In the genomic region with DNA sequence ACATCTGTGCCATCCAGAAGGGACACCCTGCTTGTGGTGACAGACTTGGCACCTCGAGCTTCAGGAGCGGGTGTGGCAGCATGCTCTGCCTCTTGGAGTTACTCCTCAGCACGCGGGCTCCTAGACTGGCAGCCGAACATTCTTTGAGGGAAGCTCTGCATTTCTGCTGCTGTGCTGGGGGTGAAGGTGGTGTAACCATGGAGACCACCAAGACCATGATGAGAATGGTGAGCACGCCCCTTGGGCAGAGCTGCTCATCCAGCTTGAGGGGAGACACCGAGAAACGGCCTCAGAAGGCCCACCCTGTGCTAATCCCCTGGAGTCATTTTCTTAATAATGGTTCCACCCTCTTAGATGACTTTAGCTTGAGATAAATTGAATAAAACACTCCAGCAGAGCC, we compare ENCODE assay signal across 32 mouse cellular contexts. TPM values are rescaled to one million over a fixed set of nuclear protein-coding genes. Genes with fewer than 3 reads are reported as not detected.
DNase-seq lines count a peak whose midpoint lies in the region; ATAC-seq lines count a peak whose summit lies in the region.
"Had no signal": no experiment of that assay in that cellular context is flagged by ENCODE, and none has a peak within 500 bp of the region (broad histone marks: within the 10 kb centered on the region; RNA-seq: fewer than 3 reads in every experiment).

No protein-coding gene starts in this region.

- no peak for ATAC-seq in hindbrain, embryonic 11.5 days (ENCODE audit: low FRiP score)
- ATAC-seq in hindbrain, embryonic 16.5 days: no peak
- peak; percentile 61 for ATAC-seq in midbrain, embryonic 11.5 days (ENCODE audit: low FRiP score)
- ATAC-seq in midbrain, embryonic 16.5 days: no peak
- ATAC-seq: CD4-positive, CD25-positive, alpha-beta regulatory T cell, adult 4 months; forebrain, embryonic 14.5 days; intestine, embryonic 15.5 days had no signal

- no peak overlapping the region for H3K27ac ChIP-seq in hindbrain, embryonic 11.5 days (ENCODE audit: low read depth, low read length)
- H3K27ac ChIP-seq in hindbrain, embryonic 16.5 days (ENCODE audit: low read depth, low read length): no peak overlapping the region
- H3K27ac ChIP-seq in midbrain, embryonic 11.5 days (ENCODE audit: low read depth, low read length): no peak overlapping the region
- no peak overlapping the region for H3K27ac ChIP-seq in midbrain, embryonic 16.5 days (ENCODE audit: low read length)
- H3K27ac ChIP-seq: embryonic facial prominence, embryonic 10.5 days; embryonic facial prominence, embryonic 13.5 days; heart, adult 2 months; heart, embryonic 10.5 days; heart, embryonic 13.5 days; hindbrain, embryonic 15.5 days; intestine, embryonic 15.5 days had no signal

- no peak overlapping the region for H3K9ac ChIP-seq in hindbrain, embryonic 11.5 days (ENCODE audit: low read depth, low read length)
- no peak overlapping the region for H3K9ac ChIP-seq in hindbrain, embryonic 16.5 days (ENCODE audit: low read depth, low read length)
- no peak overlapping the region for H3K9ac ChIP-seq in midbrain, embryonic 11.5 days (ENCODE audit: low read length)
- no peak overlapping the region for H3K9ac ChIP-seq in midbrain, embryonic 16.5 days (ENCODE audit: low read depth, low read length)
- H3K9ac ChIP-seq: embryonic facial prominence, embryonic 13.5 days; heart, embryonic 13.5 days; hindbrain, embryonic 15.5 days; intestine, embryonic 15.5 days had no signal

- peak; percentile 9 for DNase-seq in embryo, embryonic 10.5 days (ENCODE audit: low spot score)
- DNase-seq in embryo, embryonic 9.5 days (ENCODE audit: extremely low spot score): no peak
- peak; percentile 16 for DNase-seq in hindbrain, embryonic 11.5 days (ENCODE audit: low spot score)
- peak; percentile 89 for DNase-seq in midbrain, embryonic 11.5 days (ENCODE audit: low spot score, missing footprints)
- DNase-seq in heart, postnatal 36 days: no peak
- DNase-seq: adrenal gland, adult 2 months; adrenal gland, postnatal 14 days; cerebellum, adult 2 months; cerebellum, adult 9-11 months; cerebellum, postnatal 25 days; gastrocnemius, postnatal 10 days; gastrocnemius, postnatal 36 days; heart, adult 2 months; heart, postnatal 14 days; kidney, adult 11 months; kidney, adult 8-10 months had no signal

- no peaks in the 10 kb centered on the region for H3K27me3 ChIP-seq in hindbrain, embryonic 11.5 days (ENCODE audit: control insufficient read depth, insufficient read depth, low read length)
- H3K27me3 ChIP-seq in hindbrain, embryonic 16.5 days (replicated peaks; ENCODE audit: control insufficient read depth, insufficient read depth, low read length): peaks cover 4% of the 10 kb centered on the region
- peaks cover 13% of the 10 kb centered on the region for H3K27me3 ChIP-seq in midbrain, embryonic 11.5 days (ENCODE audit: control insufficient read depth, insufficient read depth, low read length)
- H3K27me3 ChIP-seq in midbrain, embryonic 16.5 days (ENCODE audit: control insufficient read depth, insufficient read depth, low read depth, low read length): peaks cover 11% of the 10 kb centered on the region
- H3K27me3 ChIP-seq: intestine, embryonic 15.5 days had no signal

- no peaks in the 10 kb centered on the region for H3K9me3 ChIP-seq in hindbrain, embryonic 11.5 days (ENCODE audit: control insufficient read depth, low read length)
- H3K9me3 ChIP-seq in hindbrain, embryonic 16.5 days (ENCODE audit: control insufficient read depth, low read length): peaks cover 5% of the 10 kb centered on the region
- H3K9me3 ChIP-seq in midbrain, embryonic 11.5 days (ENCODE audit: control insufficient read depth, low read length): peaks cover 3% of the 10 kb centered on the region; the same call in 1 of the 2 replicates
- H3K9me3 ChIP-seq in midbrain, embryonic 16.5 days (replicated peaks; ENCODE audit: control insufficient read depth, low read length, poor library complexity, severe bottlenecking): peaks cover 5% of the 10 kb centered on the region; the same call in 1 of the 2 replicates
- H3K9me3 ChIP-seq: heart, embryonic 10.5 days; hindbrain, embryonic 15.5 days; intestine, embryonic 15.5 days had no signal

- H3K4me2 ChIP-seq in hindbrain, embryonic 11.5 days (replicated peaks; ENCODE audit: low read depth, low read length): no peak overlapping the region
- no peak overlapping the region for H3K4me2 ChIP-seq in hindbrain, embryonic 16.5 days (ENCODE audit: low read length)
- no peak overlapping the region for H3K4me2 ChIP-seq in midbrain, embryonic 11.5 days
- no peak overlapping the region for H3K4me2 ChIP-seq in midbrain, embryonic 16.5 days (ENCODE audit: low read length)
- H3K4me2 ChIP-seq: embryonic facial prominence, embryonic 13.5 days; heart, embryonic 13.5 days; hindbrain, embryonic 15.5 days; intestine, embryonic 15.5 days had no signal

- intact Hi-C loops in heart, postnatal 36 days (cut with DNase I): loop anchor here (10.0 kb wide), 1 partner anchor 282 kb away; a partner anchor contains a TSS

- H3K4me3 ChIP-seq in hindbrain, embryonic 11.5 days (ENCODE audit: low read depth, low read length): no peak overlapping the region
- H3K4me3 ChIP-seq in hindbrain, embryonic 16.5 days (ENCODE audit: low read length): no peak overlapping the region
- no peak overlapping the region for H3K4me3 ChIP-seq in midbrain, embryonic 11.5 days (ENCODE audit: low read depth, low read length)
- H3K4me3 ChIP-seq in midbrain, embryonic 16.5 days (ENCODE audit: low read depth, low read length): no peak overlapping the region
- H3K4me3 ChIP-seq: embryonic facial prominence, embryonic 10.5 days; embryonic facial prominence, embryonic 13.5 days; erythroblast, embryonic 14.5 days; heart, adult 2 months; heart, embryonic 10.5 days; heart, embryonic 13.5 days; hindbrain, embryonic 15.5 days; intestine, embryonic 15.5 days had no signal

- H3K4me1 ChIP-seq in hindbrain, embryonic 11.5 days (replicated peaks; ENCODE audit: control insufficient read depth, insufficient read depth, low read length): no peaks in the 10 kb centered on the region
- peaks cover 12% of the 10 kb centered on the region for H3K4me1 ChIP-seq in hindbrain, embryonic 16.5 days (ENCODE audit: control insufficient read depth, insufficient read depth, low read depth, low read length)
- H3K4me1 ChIP-seq in midbrain, embryonic 11.5 days (ENCODE audit: control insufficient read depth, insufficient read depth, low read length): peaks cover 5% of the 10 kb centered on the region; the same call in 1 of the 2 replicates
- H3K4me1 ChIP-seq in midbrain, embryonic 16.5 days (ENCODE audit: control insufficient read depth, insufficient read depth, low read length): peaks cover 3% of the 10 kb centered on the region
- H3K4me1 ChIP-seq: embryonic facial prominence, embryonic 13.5 days; intestine, embryonic 15.5 days had no signal

- H3K36me3 ChIP-seq in hindbrain, embryonic 11.5 days (ENCODE audit: control insufficient read depth, insufficient read depth, low read length): no peaks in the 10 kb centered on the region
- H3K36me3 ChIP-seq in hindbrain, embryonic 16.5 days (ENCODE audit: control insufficient read depth, insufficient read depth, low read length): no peaks in the 10 kb centered on the region
- H3K36me3 ChIP-seq in midbrain, embryonic 11.5 days (ENCODE audit: control insufficient read depth, insufficient read depth, low read length): no peaks in the 10 kb centered on the region
- H3K36me3 ChIP-seq in midbrain, embryonic 16.5 days (ENCODE audit: control insufficient read depth, insufficient read depth, low read length): no peaks in the 10 kb centered on the region
- H3K36me3 ChIP-seq: embryonic facial prominence, embryonic 10.5 days; embryonic facial prominence, embryonic 13.5 days; heart, embryonic 10.5 days; heart, embryonic 13.5 days; hindbrain, embryonic 15.5 days; intestine, embryonic 15.5 days had no signal

- 29% methylated on average over 8 of the region's 8 CpGs for WGBS in hindbrain, embryonic 11.5 days
- WGBS in hindbrain, embryonic 16.5 days: 19% methylated on average over 8 of the region's 8 CpGs
- 10% methylated on average over 8 of the region's 8 CpGs for WGBS in midbrain, embryonic 11.5 days
- 7% methylated on average over 8 of the region's 8 CpGs for WGBS in midbrain, embryonic 16.5 days

RNA-seq across cellular contexts. Expression of a gene that starts 7.8 kb away (rescaled TPM):
- polyA plus RNA-seq in hindbrain, embryonic 11.5 days (2014; fragmentation: Nextera tagmentation; extraction: Ambion mirVana): 0.25 and 0.49 TPM in 2 replicates
- 3.5 and 3.7 TPM in 2 replicates for polyA plus RNA-seq in hindbrain, embryonic 16.5 days (2015; fragmentation: Nextera tagmentation; extraction: Ambion mirVana)
- polyA plus RNA-seq in midbrain, embryonic 11.5 days (2014; fragmentation: Nextera tagmentation; extraction: Ambion mirVana): 0.07 and 0.49 TPM in 2 replicates
- 2.4 and 2.8 TPM in 2 replicates for polyA plus RNA-seq in midbrain, embryonic 16.5 days (2015; fragmentation: Nextera tagmentation; extraction: Ambion mirVana)
- total RNA-seq in heart, postnatal 36 days (2021): 10 to 100 TPM; 98.3 to 99.6 TPM
- total RNA-seq: common myeloid progenitor, adult 5-6 weeks; granulocyte monocyte progenitor cell, adult 5-6 weeks; hematopoietic stem cell, adult 5-6 weeks; MEL had no signal
- polyA plus RNA-seq: C2C12; CD4-positive, CD25-positive, alpha-beta regulatory T cell, adult 4 months had no signal

RNA-seq across cellular contexts. Expression of a gene that starts 59.3 kb away (rescaled TPM):
- polyA plus RNA-seq in hindbrain, embryonic 11.5 days (2014; fragmentation: Nextera tagmentation; extraction: Ambion mirVana): 13.8 and 14.9 TPM in 2 replicates
- polyA plus RNA-seq in hindbrain, embryonic 16.5 days (2015; fragmentation: Nextera tagmentation; extraction: Ambion mirVana): 47.3 TPM in 2 replicates
- 13.9 and 14.1 TPM in 2 replicates for polyA plus RNA-seq in midbrain, embryonic 11.5 days (2014; fragmentation: Nextera tagmentation; extraction: Ambion mirVana)
- 45.0 and 47.0 TPM in 2 replicates for polyA plus RNA-seq in midbrain, embryonic 16.5 days (2015; fragmentation: Nextera tagmentation; extraction: Ambion mirVana)
- 10 to 100 TPM; 83.4 to 86.4 TPM for total RNA-seq in heart, postnatal 36 days (2021)

Comparison
In these comparisons a context has a peak if more than half of its experiments do, and no peak if none do; other contexts are left out.
1. DNase-seq: peak in embryo, embryonic 10.5 days (single experiment), hindbrain, embryonic 11.5 days (single experiment) and midbrain, embryonic 11.5 days (single experiment); none in embryo, embryonic 9.5 days (single experiment) and heart, postnatal 36 days (0 of 2).